Mouse (Mus musculus) stomach, embryonic 15.5 days (tissue): ENCODE data around the gene Vamp2. TPM values are rescaled to one million over a fixed set of nuclear protein-coding genes. Genes with fewer than 3 reads are reported as not detected.

ENCODE experiments used
- ATAC-seq: fragments of 200-750 bp; cut with Nextera tagmentation; 2 replicates; pipeline ENCODE4 v1.8.0; 2017; ENCODE audit warnings: low read depth, moderate number of reproducible peaks, moderate TSS enrichment; ENCODE audit not compliant: insufficient read depth, low FRiP score
- H3K27ac ChIP-seq: fragments of 300-500 bp; sonication (generic); 2 replicates; pipeline ENCODE4 v1.5.1; 2015; ENCODE audit warnings: mild to moderate bottlenecking, inconsistent platforms
- H3K27me3 ChIP-seq: fragments of 300-500 bp; sonication (generic); replicated peaks from 2 replicates; pipeline ENCODE4 v1.6.1; 2015; ENCODE audit warnings: inconsistent platforms
- H3K36me3 ChIP-seq: fragments of 300-500 bp; sonication (generic); 2 replicates; pipeline ENCODE4 v1.6.1; 2015; ENCODE audit warnings: inconsistent platforms
- H3K4me1 ChIP-seq: fragments of 300-500 bp; sonication (generic); 2 replicates; pipeline ENCODE4 v1.6.1; 2015; ENCODE audit warnings: inconsistent platforms
- H3K4me2 ChIP-seq: fragments of 300-500 bp; sonication (generic); 2 replicates; pipeline ENCODE4 v1.6.1; 2015; ENCODE audit warnings: mild to moderate bottlenecking, inconsistent platforms
- H3K4me3 ChIP-seq: fragments of 300-500 bp; sonication (generic); replicated peaks from 2 replicates; pipeline ENCODE4 v1.5.1; 2015; ENCODE audit warnings: inconsistent platforms
- H3K9ac ChIP-seq: fragments of 300-500 bp; sonication (generic); 2 replicates; pipeline ENCODE4 v1.6.1; 2015; ENCODE audit warnings: inconsistent platforms
- H3K9me3 ChIP-seq: fragments of 300-500 bp; sonication (generic); 2 replicates; pipeline ENCODE4 v1.6.1; 2016; ENCODE audit warnings: inconsistent platforms
- WGBS: fragments of 180-500 bp; shearing (Covaris S2); methylation state at CpG from one replicate; pipeline ENCODE4 v1.1.7; 2015; 5-methylcytosine and 5-hydroxymethylcytosine counted together
- polyA plus RNA-seq: library from polyadenylated mRNA; unstranded; fragments of >200 nt; fragmentation: Nextera tagmentation; extraction: Ambion mirVana; gene quantifications from 2 replicates; pipeline ENCODE4 v1.2.1, GENCODE M21; 2015

The Vamp2 gene
- polyA plus RNA-seq, 1 experiment from 2014 or later = 68.5 TPM

DNA sequence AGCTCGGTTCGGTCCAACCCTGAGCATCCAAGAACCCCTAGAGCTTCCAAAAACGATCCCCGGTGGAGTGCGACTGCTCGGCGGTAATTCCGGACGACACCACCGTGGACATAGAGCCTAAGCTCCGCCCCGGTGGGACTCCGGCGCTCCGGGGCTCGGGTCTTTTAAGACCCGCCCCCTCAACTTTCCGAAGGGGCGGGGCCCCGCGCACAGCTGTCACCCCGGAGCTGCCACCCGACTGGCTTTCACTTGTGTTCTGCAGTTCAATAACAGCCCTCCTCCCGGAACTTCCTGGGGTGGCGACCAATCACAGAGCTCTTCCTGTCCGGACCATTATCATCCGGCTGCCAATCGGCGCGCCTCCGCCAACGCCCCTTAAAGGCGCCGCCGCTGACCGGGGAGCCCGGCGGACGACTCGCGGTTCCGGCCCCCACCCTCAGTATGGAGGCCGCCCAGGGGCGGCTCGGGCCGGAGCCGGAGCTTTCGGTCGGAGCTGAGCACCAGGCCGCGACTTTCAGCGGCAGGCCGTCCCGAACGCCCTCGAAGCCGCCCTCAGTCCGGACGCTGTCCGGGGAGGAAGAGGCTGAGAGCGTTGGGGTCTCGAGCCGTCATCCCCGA lies 28.8 kb upstream of the Vamp2 start, which contains the start of gene Borcs6:
Gene Borcs6, plus strand, starts transcription at position 361 of the 618 bp plus-strand sequence.
- H3K27ac ChIP-seq = peak within 1 kb of the TSS; percentile 94
- WGBS = under 1% methylated on average over 64 of the region's 64 CpGs

DNA sequence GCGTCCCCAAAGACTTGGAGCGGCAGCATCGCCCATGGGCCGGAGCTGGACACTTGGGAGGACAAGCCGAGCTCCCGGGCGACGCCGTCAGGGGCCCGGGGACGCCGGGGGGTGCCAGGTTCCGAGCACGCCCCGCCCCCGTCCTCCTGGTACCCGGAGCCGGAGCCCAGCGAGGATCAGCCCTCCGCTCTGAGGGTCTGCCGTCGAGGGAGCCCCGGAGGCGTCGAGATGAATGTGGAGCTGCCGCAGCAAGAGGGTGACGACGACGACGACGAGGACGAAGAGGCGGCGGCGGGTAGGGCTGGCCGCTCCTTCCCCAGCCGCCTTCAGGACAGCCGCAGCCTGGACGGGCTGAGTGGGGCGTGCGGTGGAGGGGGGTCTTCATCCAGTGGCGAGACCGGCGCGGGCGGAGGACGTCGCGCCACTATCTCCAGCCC lies 28.3 kb upstream of the Vamp2 start:
- Histone ChIP-seq H3K4me2 (peak overlapping the region; percentile 82), H3K27me3 (no peaks in the 10 kb centered on the region), H3K27ac (peak overlapping the region; percentile 94), H3K9ac (peak overlapping the region; percentile 83), H3K36me3 (no peaks in the 10 kb centered on the region), H3K9me3 (no peaks in the 10 kb centered on the region), H3K4me3 (peak overlapping the region; percentile 92), H3K4me1 (peaks cover 18% of the 10 kb centered on the region)
- under 1% methylated on average over 49 of the region's 49 CpGs for WGBS
- ATAC-seq = peak; percentile 6

More for the DNA sequence above, 28.8 kb upstream of the Vamp2 start, which contains the start of gene Borcs6:
- Histone ChIP-seq H3K36me3 (no peaks in the 10 kb centered on the region), H3K9me3 (no peaks in the 10 kb centered on the region), H3K4me3 (peak within 1 kb of the TSS; percentile 92), H3K27me3 (no peaks in the 10 kb centered on the region), H3K4me1 (peaks cover 18% of the 10 kb centered on the region), H3K4me2 (peak within 1 kb of the TSS; percentile 82), H3K9ac (peak within 1 kb of the TSS; percentile 83)
- peak; percentile 92 for ATAC-seq

DNA sequence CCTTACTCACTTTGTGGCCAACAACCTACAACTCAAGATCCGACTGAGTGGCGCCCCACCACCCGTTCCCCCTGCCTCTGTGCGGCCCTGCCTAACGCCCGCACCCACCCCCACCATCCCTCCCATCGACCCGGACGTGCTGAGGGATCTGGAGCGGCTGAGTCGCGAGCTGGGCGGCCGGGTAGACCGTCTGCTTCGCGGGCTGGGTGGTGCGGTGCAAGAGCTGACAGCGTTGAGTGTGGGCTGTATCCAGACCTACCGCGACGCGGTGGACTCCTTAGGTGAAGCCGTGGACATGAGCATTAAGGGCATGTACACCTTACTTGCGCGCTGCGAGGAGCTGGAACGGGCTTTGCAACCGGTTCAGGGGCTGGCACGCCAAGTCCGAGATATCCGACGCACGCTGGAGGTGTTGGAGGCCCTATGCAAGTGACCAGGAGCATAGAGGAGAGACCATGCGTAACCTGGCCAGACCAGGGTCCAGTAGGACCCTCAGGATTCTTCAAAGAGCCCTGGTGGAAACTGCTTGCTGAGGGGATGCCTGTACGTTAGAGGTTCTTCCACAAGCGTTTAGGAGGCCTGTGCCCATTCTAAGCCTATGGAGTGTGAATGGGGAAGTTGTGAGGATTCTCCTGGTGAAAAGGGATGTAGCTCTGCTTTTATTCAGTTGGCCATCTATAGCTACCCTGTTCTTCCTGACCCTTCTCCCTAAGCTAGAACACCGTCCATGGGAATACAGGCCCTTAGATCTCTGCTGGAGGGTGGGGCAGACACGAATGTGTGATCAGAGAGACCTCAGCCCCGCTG lies 27.6 kb upstream of the Vamp2 start:
- H3K4me1 ChIP-seq = peaks cover 18% of the 10 kb centered on the region
- H3K4me2 ChIP-seq = peak overlapping the region; percentile 82
- no peaks in the 10 kb centered on the region for H3K9me3 ChIP-seq
- no peak for ATAC-seq
- 2% methylated on average over 40 of the region's 40 CpGs for WGBS
- H3K36me3 ChIP-seq = no peaks in the 10 kb centered on the region
- H3K27me3 ChIP-seq = no peaks in the 10 kb centered on the region
- H3K9ac ChIP-seq = peak overlapping the region; percentile 83
- H3K27ac ChIP-seq = peak overlapping the region; percentile 94
- peak overlapping the region; percentile 92 for H3K4me3 ChIP-seq

DNA sequence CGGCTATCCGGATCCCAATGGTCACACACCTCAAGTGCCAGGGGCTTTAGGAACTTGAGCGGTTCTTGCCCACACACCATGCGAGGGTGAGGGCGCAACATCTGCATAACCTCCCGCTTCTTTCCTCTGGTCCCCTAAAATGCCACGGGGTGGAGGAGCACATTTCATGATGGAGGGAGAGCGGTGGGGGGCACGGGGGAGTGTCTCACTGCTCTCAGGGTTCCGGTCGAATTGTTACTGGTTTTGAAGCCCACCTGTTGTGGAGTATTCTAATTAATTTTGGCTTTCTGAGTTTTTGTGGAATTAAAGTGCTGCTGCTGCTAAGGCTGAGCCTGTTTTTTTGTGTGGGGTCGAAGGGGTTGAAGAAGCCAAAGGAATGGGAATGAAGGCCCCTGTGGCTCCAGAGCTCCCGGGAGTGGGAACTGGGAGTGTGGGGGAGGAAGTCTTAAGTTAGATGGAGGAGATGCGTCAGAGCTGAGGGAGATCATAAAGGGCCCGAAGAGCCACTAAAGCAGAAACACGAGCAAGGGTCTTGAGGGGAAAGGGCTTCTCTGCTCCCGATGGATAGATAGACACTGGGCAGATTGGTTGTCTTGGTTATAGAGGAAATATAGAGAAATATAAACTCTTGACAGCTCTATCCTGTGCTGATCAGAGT lies 26.9 kb upstream of the Vamp2 start:
- WGBS = 15% methylated on average over 17 of the region's 17 CpGs
- peaks cover 19% of the 10 kb centered on the region for H3K4me1 ChIP-seq
- no peak for ATAC-seq
- no peaks in the 10 kb centered on the region for H3K9me3 ChIP-seq
- H3K27ac ChIP-seq = no peak overlapping the region
- H3K4me2 ChIP-seq = peak overlapping the region; percentile 82
- H3K4me3 ChIP-seq = peak overlapping the region; percentile 92
- no peaks in the 10 kb centered on the region for H3K36me3 ChIP-seq
- 0 out of 2 replicates have a peak overlapping the region, but pooled peaks have one; percentile 83 for H3K9ac ChIP-seq
- no peaks in the 10 kb centered on the region for H3K27me3 ChIP-seq

DNA sequence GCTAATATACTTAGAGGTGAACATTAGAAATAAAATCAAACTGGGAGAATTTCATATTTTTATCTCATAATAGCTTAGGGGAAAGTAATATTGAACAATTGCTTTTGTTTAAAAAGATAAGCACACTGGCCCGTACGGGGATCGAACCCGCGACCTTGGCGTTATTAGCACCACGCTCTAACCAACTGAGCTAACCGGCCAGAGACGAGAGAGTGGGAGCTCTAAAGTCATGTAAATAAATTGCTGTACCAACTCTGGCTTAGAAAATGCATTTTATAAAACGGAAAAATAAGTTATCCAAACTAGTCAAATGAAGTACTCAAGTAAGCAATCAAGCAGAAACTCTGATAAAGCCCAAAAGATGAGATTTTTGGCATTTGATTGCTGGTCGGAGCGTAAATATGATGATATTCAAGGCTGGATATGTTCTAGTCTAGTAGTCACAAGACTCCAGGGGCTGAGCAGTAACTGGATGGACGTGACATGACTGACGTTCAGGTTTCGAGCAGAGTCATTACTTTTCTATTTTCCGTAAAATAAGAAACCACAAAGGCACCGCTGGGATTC lies 26.0 kb upstream of the Vamp2 start:
- H3K4me3 ChIP-seq = peak overlapping the region; percentile 69
- no peak for ATAC-seq
- no peaks in the 10 kb centered on the region for H3K36me3 ChIP-seq
- H3K4me1 ChIP-seq = peaks cover 26% of the 10 kb centered on the region
- H3K27me3 ChIP-seq = no peaks in the 10 kb centered on the region
- H3K9ac ChIP-seq = no peak overlapping the region
- peak overlapping the region; percentile 75 for H3K27ac ChIP-seq
- no peaks in the 10 kb centered on the region for H3K9me3 ChIP-seq
- H3K4me2 ChIP-seq = peak overlapping the region; percentile 82
- 1% methylated on average over 17 of the region's 17 CpGs for WGBS

DNA sequence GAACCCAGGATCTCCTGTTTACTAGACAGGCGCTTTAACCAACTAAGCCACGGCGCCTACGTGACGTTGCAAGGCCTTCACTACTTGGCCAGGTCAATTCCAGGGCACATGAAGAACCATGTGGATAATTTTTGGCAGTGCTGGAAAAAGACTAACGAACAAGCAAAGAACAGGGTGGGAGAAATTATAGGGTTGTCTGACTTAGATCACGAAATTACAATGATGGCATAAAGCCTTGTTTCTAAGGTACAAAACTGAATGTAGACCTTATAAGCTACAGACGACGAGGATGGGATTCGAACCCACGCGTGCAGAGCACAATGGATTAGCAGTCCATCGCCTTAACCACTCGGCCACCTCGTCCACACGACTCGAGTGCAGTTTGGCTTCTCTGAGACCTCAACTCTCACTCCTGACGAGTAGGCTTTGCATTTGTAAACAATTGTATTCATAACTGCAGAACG lies 25.5 kb upstream of the Vamp2 start:
- H3K4me1 ChIP-seq = peaks cover 30% of the 10 kb centered on the region

DNA sequence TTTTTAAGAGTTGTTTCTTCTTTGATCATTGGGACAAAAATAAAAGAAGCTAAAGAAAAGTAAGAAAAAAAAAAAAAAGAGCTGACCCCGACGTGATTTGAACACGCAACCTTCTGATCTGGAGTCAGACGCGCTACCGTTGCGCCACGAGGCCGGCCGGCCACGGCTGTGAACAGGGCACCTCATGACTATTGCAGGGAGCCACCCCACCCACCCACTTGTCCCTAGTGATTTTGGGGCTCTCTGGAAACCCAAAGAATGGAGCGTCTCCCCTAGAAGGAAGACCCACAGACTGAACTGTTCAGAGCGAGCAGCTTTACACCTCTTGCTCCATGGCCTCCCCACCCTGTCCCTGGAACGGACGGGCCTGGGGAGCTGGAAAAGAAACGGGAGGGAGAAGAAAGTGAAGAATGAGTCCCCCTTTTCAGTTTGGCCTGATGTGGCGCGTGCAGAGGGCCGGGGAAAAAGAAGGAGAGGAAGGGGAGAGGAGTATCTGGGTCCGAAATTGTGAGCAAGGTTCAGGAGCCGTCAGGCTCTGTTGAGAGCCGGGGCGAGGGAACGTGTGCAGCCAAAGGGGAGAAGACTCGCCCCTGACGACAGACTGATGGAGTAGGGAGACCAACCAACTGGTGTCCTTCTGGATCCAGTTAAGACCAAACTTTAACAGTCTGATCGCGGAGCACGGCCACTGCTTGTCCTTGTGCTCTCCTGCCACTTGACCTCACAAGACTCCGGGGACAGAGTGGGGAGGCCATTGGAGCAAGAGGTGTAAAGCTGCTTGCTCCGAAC lies 24.7 kb upstream of the Vamp2 start:
- ATAC-seq = 0 out of 2 replicates have a peak, but pooled peaks have one; percentile 37
- H3K27ac ChIP-seq = peak overlapping the region; percentile 79

More for the DNA sequence above, 25.5 kb upstream of the Vamp2 start:
- Histone ChIP-seq H3K9me3 (no peaks in the 10 kb centered on the region), H3K4me3 (peak overlapping the region; percentile 69), H3K36me3 (no peaks in the 10 kb centered on the region), H3K27me3 (no peaks in the 10 kb centered on the region), H3K4me2 (peak overlapping the region; percentile 82), H3K27ac (peak overlapping the region; percentile 75), H3K9ac (no peak overlapping the region; the same call in 1 of the 2 replicates)
- WGBS = under 1% methylated on average over 19 of the region's 19 CpGs
- peak; percentile 70 for ATAC-seq

GRCm38 (mm10) chr11:69064259-69065133 lies 23.8 kb upstream of the Vamp2 start:
- H3K36me3 ChIP-seq = no peaks in the 10 kb centered on the region
- H3K27me3 ChIP-seq = no peaks in the 10 kb centered on the region
- 58% methylated on average over 9 of the region's 9 CpGs for WGBS
- no peak for ATAC-seq
- H3K9ac ChIP-seq = no peak overlapping the region; the same call in 1 of the 2 replicates
- H3K9me3 ChIP-seq = no peaks in the 10 kb centered on the region
- peak overlapping the region; percentile 82 for H3K4me2 ChIP-seq
- 0 out of 2 replicates have a peak overlapping the region, but pooled peaks have one; percentile 79 for H3K27ac ChIP-seq
- H3K4me3 ChIP-seq = peak overlapping the region; percentile 69
- H3K4me1 ChIP-seq = peaks cover 24% of the 10 kb centered on the region

More for the DNA sequence above, 24.7 kb upstream of the Vamp2 start:
- peak overlapping the region; percentile 82 for H3K4me2 ChIP-seq
- H3K4me3 ChIP-seq = peak overlapping the region; percentile 69
- no peaks in the 10 kb centered on the region for H3K9me3 ChIP-seq
- no peaks in the 10 kb centered on the region for H3K27me3 ChIP-seq
- H3K4me1 ChIP-seq = peaks cover 26% of the 10 kb centered on the region
- H3K9ac ChIP-seq = peak overlapping the region; percentile 51
- H3K36me3 ChIP-seq = no peaks in the 10 kb centered on the region
- WGBS = under 1% methylated on average over 31 of the region's 31 CpGs

- Histone ChIP-seq H3K4me1 (peaks cover 28% of the 10 kb centered on the region), H3K9me3 (no peaks in the 10 kb centered on the region), H3K9ac (no peak overlapping the region), H3K4me2 (peak overlapping the region; percentile 58), H3K36me3 (no peaks in the 10 kb centered on the region), H3K27me3 (no peaks in the 10 kb centered on the region), H3K27ac (no peak overlapping the region), H3K4me3 (no peak overlapping the region)
- no peak for ATAC-seq
- WGBS = 53% methylated on average over 3 of the region's 3 CpGs
These were observed 22.8 kb upstream of the Vamp2 start for GRCm38 (mm10) chr11:69065394-69065925.
